Mouse (Mus musculus): Measurements from ENCODE around the gene Wdr48. TPM values are rescaled to one million over a fixed set of nuclear protein-coding genes. Genes with fewer than 3 reads are reported as not detected.

Wdr48 gene
- 60.5 and 69.2 TPM in 2 replicates for polyA plus RNA-seq (2012; rRNA removed)

- Histone ChIP-seq H3K27me3 (ENCODE audit: control insufficient read depth, insufficient read depth, low read length) (no peaks in the 10 kb centered on the region), H3K4me3 (replicated peaks; ENCODE audit: insufficient read depth, low read depth, low read length) (peak within 1 kb of the TSS; percentile 98), H3K27ac (ENCODE audit: insufficient read depth, low read length) (peak within 1 kb of the TSS; percentile 87), H3K4me1 (ENCODE audit: control insufficient read depth, insufficient read depth, low read length) (peaks cover 5% of the 10 kb centered on the region)
- WGBS: 5% methylated on average over 34 of the region's 34 CpGs
- peak; percentile 97 to 98 for DNase-seq
- TF ChIP-seq CTCF (IDR thresholded peaks at IDR 0.05; ENCODE audit: borderline replicate concordance, insufficient read depth, low read depth, low read length) (no peak), POLR2A (IDR thresholded peaks at IDR 0.05; ENCODE audit: borderline replicate concordance, insufficient read depth, low read length) (peak; percentile 77; the same call in 1 of the 2 replicates)
Measured at GRCm38 (mm10) chr9:119894339-119895009, at the start of gene Wdr48. Gene Wdr48 (plus strand): TSS chr9:119894878.

DNA sequence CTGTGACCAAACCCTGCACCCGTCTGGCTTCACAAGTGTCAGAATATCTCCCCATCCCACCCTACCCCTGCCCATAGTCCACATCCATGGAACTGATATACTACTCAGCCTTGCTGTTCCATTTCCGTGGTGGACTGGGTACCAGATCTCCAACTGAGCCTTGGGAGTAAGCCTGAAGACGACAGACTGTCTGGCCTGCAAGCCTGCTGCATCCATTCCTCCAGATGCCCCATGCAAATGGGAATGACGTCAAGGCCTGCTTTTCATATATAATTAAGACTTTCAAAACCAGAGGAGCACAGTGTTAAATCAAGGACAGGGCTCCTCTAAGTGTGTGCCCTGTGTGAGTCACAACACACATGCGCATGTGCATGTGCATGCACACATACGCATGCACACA is 47.5 kb upstream of the Wdr48 start:
- DNase-seq: no peak
- no peaks in the 10 kb centered on the region for H3K27me3 ChIP-seq (ENCODE audit: control insufficient read depth, insufficient read depth, low read length)
- 43% methylated on average over 6 of the region's 6 CpGs for WGBS
- no peak overlapping the region for H3K4me3 ChIP-seq (replicated peaks; ENCODE audit: insufficient read depth, low read depth, low read length)
- TF ChIP-seq POLR2A (IDR thresholded peaks at IDR 0.05; ENCODE audit: borderline replicate concordance, insufficient read depth, low read length) (no peak), CTCF (IDR thresholded peaks at IDR 0.05; ENCODE audit: borderline replicate concordance, insufficient read depth, low read depth, low read length) (no peak)
- H3K4me1 ChIP-seq (ENCODE audit: control insufficient read depth, insufficient read depth, low read length): peaks cover 4% of the 10 kb centered on the region; the same call in 1 of the 2 replicates
- no peak overlapping the region for H3K27ac ChIP-seq (ENCODE audit: insufficient read depth, low read length)

- no peak overlapping the region for H3K4me3 ChIP-seq (replicated peaks; ENCODE audit: insufficient read depth, low read depth, low read length)
- H3K27ac ChIP-seq (ENCODE audit: insufficient read depth, low read length): no peak overlapping the region
- no peak for DNase-seq
- peaks cover 4% of the 10 kb centered on the region; the same call in 1 of the 2 replicates for H3K4me1 ChIP-seq (ENCODE audit: control insufficient read depth, insufficient read depth, low read length)
- WGBS: 48% methylated on average over 7 of the region's 7 CpGs
- no peaks in the 10 kb centered on the region for H3K27me3 ChIP-seq (ENCODE audit: control insufficient read depth, insufficient read depth, low read length)
- TF ChIP-seq CTCF (IDR thresholded peaks at IDR 0.05; ENCODE audit: borderline replicate concordance, insufficient read depth, low read depth, low read length) (no peak), POLR2A (IDR thresholded peaks at IDR 0.05; ENCODE audit: borderline replicate concordance, insufficient read depth, low read length) (no peak)
Measured at GRCm38 (mm10) chr9:119848671-119849070, 46.0 kb upstream of the Wdr48 start.

DNA sequence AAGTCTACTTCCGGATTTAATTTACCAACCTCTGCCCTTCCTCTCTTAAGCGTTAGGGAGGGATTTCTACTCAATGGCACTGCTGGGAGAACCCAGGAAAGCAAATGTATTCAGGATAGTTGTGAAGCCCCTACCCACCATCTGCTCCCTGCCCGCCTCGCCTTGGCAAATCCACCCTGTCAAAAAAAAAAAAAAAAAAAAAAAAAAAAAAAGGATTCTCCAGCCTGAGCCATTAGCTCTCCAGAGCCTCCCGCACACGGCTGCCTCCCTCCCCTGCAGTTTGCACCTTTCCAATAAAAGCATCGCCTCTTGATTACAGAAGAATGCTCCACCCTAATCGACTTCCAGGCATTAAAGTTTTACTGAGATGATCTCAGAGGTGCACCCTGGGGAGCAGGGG is 45.5 kb upstream of the Wdr48 start:
- no peak overlapping the region for H3K27ac ChIP-seq (ENCODE audit: insufficient read depth, low read length)
- H3K4me1 ChIP-seq (ENCODE audit: control insufficient read depth, insufficient read depth, low read length): peaks cover 4% of the 10 kb centered on the region; the same call in 1 of the 2 replicates
- DNase-seq: no peak
- TF ChIP-seq CTCF (IDR thresholded peaks at IDR 0.05; ENCODE audit: borderline replicate concordance, insufficient read depth, low read depth, low read length) (no peak), POLR2A (IDR thresholded peaks at IDR 0.05; ENCODE audit: borderline replicate concordance, insufficient read depth, low read length) (no peak)
- no peaks in the 10 kb centered on the region for H3K27me3 ChIP-seq (ENCODE audit: control insufficient read depth, insufficient read depth, low read length)
- 17% methylated on average over 8 of the region's 8 CpGs for WGBS
- H3K4me3 ChIP-seq (replicated peaks; ENCODE audit: insufficient read depth, low read depth, low read length): no peak overlapping the region

DNA sequence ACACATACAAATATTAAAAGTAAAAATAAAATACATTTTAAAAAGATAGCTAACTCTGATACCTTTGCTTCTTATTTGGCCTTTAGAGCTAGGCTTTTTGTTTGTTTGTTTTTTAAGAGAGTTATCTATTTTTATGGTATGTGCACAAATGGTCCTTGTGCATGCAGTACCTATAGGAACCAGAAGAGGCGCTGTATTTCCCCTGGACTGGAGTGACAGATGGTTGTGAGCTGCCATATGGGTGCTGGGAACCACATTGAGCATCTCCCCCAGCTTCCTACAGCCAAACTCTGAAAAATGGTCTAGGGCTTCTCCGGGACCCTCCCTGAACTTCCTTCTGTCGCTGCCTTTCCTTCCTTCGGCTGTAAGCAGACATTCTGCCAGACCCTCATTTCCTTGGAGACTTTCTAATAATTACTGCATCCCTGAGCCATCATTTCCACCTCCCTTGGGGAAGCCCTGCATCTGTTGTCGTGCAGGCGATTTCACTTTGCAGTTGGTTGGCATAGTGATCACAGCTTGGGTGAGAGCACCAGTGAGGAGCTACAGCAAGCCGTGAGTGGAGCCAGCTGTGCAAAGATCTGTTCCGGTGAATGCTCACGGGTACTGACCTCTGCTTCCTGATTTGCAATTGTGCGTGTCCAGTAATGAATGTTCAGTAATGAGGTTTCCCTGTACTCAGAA is 42.2 kb upstream of the Wdr48 start:
- 17% methylated on average over 10 of the region's 10 CpGs for WGBS
- TF ChIP-seq POLR2A (IDR thresholded peaks at IDR 0.05; ENCODE audit: borderline replicate concordance, insufficient read depth, low read length) (no peak), CTCF (IDR thresholded peaks at IDR 0.05; ENCODE audit: borderline replicate concordance, insufficient read depth, low read depth, low read length) (no peak)
- Histone ChIP-seq H3K4me1 (ENCODE audit: control insufficient read depth, insufficient read depth, low read length) (no peaks in the 10 kb centered on the region; the same call in 1 of the 2 replicates), H3K27ac (ENCODE audit: insufficient read depth, low read length) (no peak overlapping the region), H3K27me3 (ENCODE audit: control insufficient read depth, insufficient read depth, low read length) (no peaks in the 10 kb centered on the region), H3K4me3 (replicated peaks; ENCODE audit: insufficient read depth, low read depth, low read length) (no peak overlapping the region)
- DNase-seq: no peak

- no peak overlapping the region for H3K4me3 ChIP-seq (replicated peaks; ENCODE audit: insufficient read depth, low read depth, low read length)
- H3K27ac ChIP-seq (ENCODE audit: insufficient read depth, low read length): no peak overlapping the region
- no peak for TF ChIP-seq CTCF (IDR thresholded peaks at IDR 0.05; ENCODE audit: borderline replicate concordance, insufficient read depth, low read depth, low read length)
- no peak for TF ChIP-seq POLR2A (IDR thresholded peaks at IDR 0.05; ENCODE audit: borderline replicate concordance, insufficient read depth, low read length)
Measured at GRCm38 (mm10) chr9:119853071-119853846, 41.4 kb upstream of the Wdr48 start.

GRCm38 (mm10) chr9:119854170-119854569 is 40.5 kb upstream of the Wdr48 start:
- 82% methylated on average over 8 of the region's 8 CpGs for WGBS
- H3K27me3 ChIP-seq (ENCODE audit: control insufficient read depth, insufficient read depth, low read length): no peaks in the 10 kb centered on the region
- H3K27ac ChIP-seq (ENCODE audit: insufficient read depth, low read length): no peak overlapping the region
- TF ChIP-seq POLR2A (IDR thresholded peaks at IDR 0.05; ENCODE audit: borderline replicate concordance, insufficient read depth, low read length): no peak
- TF ChIP-seq CTCF (IDR thresholded peaks at IDR 0.05; ENCODE audit: borderline replicate concordance, insufficient read depth, low read depth, low read length): no peak
- H3K4me3 ChIP-seq (replicated peaks; ENCODE audit: insufficient read depth, low read depth, low read length): no peak overlapping the region
- no peak for DNase-seq
- no peaks in the 10 kb centered on the region; the same call in 1 of the 2 replicates for H3K4me1 ChIP-seq (ENCODE audit: control insufficient read depth, insufficient read depth, low read length)

More at GRCm38 (mm10) chr9:119853071-119853846, 41.4 kb upstream of the Wdr48 start:
- H3K27me3 ChIP-seq (ENCODE audit: control insufficient read depth, insufficient read depth, low read length): no peaks in the 10 kb centered on the region
- DNase-seq: no peak
- 63% methylated on average over 2 of the region's 2 CpGs for WGBS
- H3K4me1 ChIP-seq (ENCODE audit: control insufficient read depth, insufficient read depth, low read length): no peaks in the 10 kb centered on the region; the same call in 1 of the 2 replicates

All from cerebellum, adult 2 months (tissue).